ENCODE assay signal across 8 mouse cellular contexts in the genomic region with DNA sequence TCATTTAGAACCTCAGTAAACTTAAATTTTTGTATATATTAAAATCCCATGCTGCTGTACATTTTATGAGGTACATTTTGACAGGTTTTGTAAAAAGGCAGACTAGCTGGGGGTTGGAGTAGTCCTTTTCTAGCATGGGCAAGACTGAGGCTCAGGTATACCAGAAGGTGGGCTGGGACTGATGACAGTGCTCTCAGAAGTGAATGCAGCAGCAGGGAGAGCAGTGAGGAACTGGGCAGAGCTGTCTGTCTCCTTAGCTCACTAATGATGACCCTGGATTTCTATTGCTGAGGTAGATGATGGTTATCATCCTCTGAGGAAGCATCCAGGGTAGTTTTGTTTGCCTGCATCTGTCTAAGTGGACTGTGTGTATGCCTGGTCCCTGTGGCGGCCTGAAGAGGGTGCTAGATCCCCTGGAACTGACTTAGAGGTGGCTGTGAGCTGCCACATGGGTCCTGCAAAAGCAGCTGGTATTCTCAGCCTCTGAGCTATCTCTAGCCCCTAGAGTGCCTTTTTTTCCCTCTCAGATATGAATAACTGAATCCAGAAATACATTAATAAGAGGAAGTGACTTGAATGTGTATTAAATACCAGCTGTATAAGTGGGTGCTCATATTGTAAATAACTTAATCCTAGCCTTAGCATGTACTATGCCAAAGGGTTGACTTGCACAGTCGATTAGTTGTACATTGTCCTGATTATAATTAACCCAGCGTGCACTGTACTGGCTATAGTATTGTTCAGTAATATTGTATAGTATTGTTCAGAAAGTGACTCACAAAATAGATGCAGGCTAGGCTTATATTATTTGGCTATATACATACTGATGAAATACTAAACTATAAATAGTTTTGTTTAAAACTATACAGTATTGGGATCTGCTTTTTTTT. TPM values are rescaled to one million over a fixed set of nuclear protein-coding genes. Genes with fewer than 3 reads are reported as not detected.
DNase-seq lines count a peak whose midpoint lies in the region; ATAC-seq and TF ChIP-seq lines count a peak whose summit lies in the region.

No protein-coding gene starts in this region.

- ATAC-seq in CD4-positive, CD25-positive, alpha-beta regulatory T cell, adult 4 months = peak; percentile 78
- ATAC-seq in hindbrain, embryonic 12.5 days (ENCODE audit: low FRiP score) = peak; percentile 72
- peak; percentile 56; the same call in 1 of the 2 replicates for ATAC-seq in neural tube, embryonic 15.5 days (ENCODE audit: low FRiP score)

- H3K27ac ChIP-seq in bone marrow macrophage, adult 2 months (ENCODE audit: insufficient read depth, low read depth, low read length) = no peak overlapping the region
- no peak overlapping the region for H3K27ac ChIP-seq in hindbrain, embryonic 12.5 days
- H3K27ac ChIP-seq in neural tube, embryonic 15.5 days (replicated peaks) = no peak overlapping the region

- H3K27me3 ChIP-seq in hindbrain, embryonic 12.5 days = no peaks in the 10 kb centered on the region
- H3K27me3 ChIP-seq in neural tube, embryonic 15.5 days (replicated peaks) = no peaks in the 10 kb centered on the region

- WGBS in hindbrain, embryonic 12.5 days = 72% methylated on average over 3 of the region's 3 CpGs
- 73% methylated on average over 3 of the region's 3 CpGs for WGBS in neural tube, embryonic 15.5 days

- H3K9ac ChIP-seq in hindbrain, embryonic 12.5 days = no peak overlapping the region
- no peak overlapping the region for H3K9ac ChIP-seq in neural tube, embryonic 15.5 days (replicated peaks)

- TF ChIP-seq POLR2A in bone marrow macrophage, adult 2 months (IDR thresholded peaks at IDR 0.05; ENCODE audit: borderline replicate concordance, low read depth, low read length) = no peak

- peaks cover 23% of the 10 kb centered on the region for H3K4me1 ChIP-seq in bone marrow macrophage, adult 2 months (ENCODE audit: control insufficient read depth, insufficient read depth, low read length)
- no peaks in the 10 kb centered on the region for H3K4me1 ChIP-seq in hindbrain, embryonic 12.5 days
- H3K4me1 ChIP-seq in neural tube, embryonic 15.5 days = peaks cover 18% of the 10 kb centered on the region

- intact Hi-C loops in gastrocnemius, postnatal 36 days (cut with DNase I) = no loop called here

- peak; percentile 67 for TF ChIP-seq CTCF in bone marrow macrophage, adult 2 months (IDR thresholded peaks at IDR 0.05; ENCODE audit: low read depth, low read length)

- H3K4me2 ChIP-seq in hindbrain, embryonic 12.5 days (replicated peaks) = no peak overlapping the region
- H3K4me2 ChIP-seq in neural tube, embryonic 15.5 days = no peak overlapping the region

- DNase-seq in gastrocnemius, postnatal 10 days = peak; percentile 20
- no peak for DNase-seq in gastrocnemius, postnatal 36 days
- DNase-seq in lung, adult 18-20 months = peak; percentile 33 to 41
- no peak for DNase-seq in urinary bladder, adult 18-20 months (ENCODE audit: low spot score in 2 of 2)

- peaks cover 16% of the 10 kb centered on the region for H3K36me3 ChIP-seq in hindbrain, embryonic 12.5 days
- no peaks in the 10 kb centered on the region; the same call in 1 of the 2 replicates for H3K36me3 ChIP-seq in neural tube, embryonic 15.5 days

- H3K4me3 ChIP-seq in bone marrow macrophage, adult 2 months (ENCODE audit: insufficient read depth, low read length) = no peak overlapping the region
- no peak overlapping the region for H3K4me3 ChIP-seq in hindbrain, embryonic 12.5 days
- no peak overlapping the region for H3K4me3 ChIP-seq in neural tube, embryonic 15.5 days (replicated peaks)

- no peaks in the 10 kb centered on the region for H3K9me3 ChIP-seq in hindbrain, embryonic 12.5 days (replicated peaks)
- H3K9me3 ChIP-seq in neural tube, embryonic 15.5 days (replicated peaks) = no peaks in the 10 kb centered on the region

RNA-seq across cellular contexts. Expression of a gene that starts 10.5 kb away (rescaled TPM):
- total RNA-seq in gastrocnemius, postnatal 10 days (2021) = 10 to 100 TPM; 16.2 to 21.9 TPM
- total RNA-seq in gastrocnemius, postnatal 36 days (2021) = 10 to 100 TPM; 11.4 to 11.7 TPM
- polyA plus RNA-seq in CD4-positive, CD25-positive, alpha-beta regulatory T cell, adult 4 months (2017; shearing (Covaris generic)) = 10 to 100 TPM; 15.3 to 17.6 TPM
- 32.2 and 33.6 TPM in 2 replicates for polyA plus RNA-seq in bone marrow macrophage, adult 2 months (2012; ENCODE audit: insufficient read depth, insufficient read length, missing spikeins)
- 41.6 and 45.4 TPM in 2 replicates for polyA plus RNA-seq in hindbrain, embryonic 12.5 days (2016; fragmentation: Nextera tagmentation; extraction: Ambion mirVana)
- polyA plus RNA-seq in neural tube, embryonic 15.5 days (2015; fragmentation: Nextera tagmentation; extraction: Ambion mirVana) = 14.1 and 19.7 TPM in 2 replicates

Comparison
In these comparisons a context has a peak if more than half of its experiments do, and no peak if none do; other contexts are left out.
1. DNase-seq: peak in gastrocnemius, postnatal 10 days (single experiment) and lung, adult 18-20 months (2 of 2); none in gastrocnemius, postnatal 36 days (0 of 2) and urinary bladder, adult 18-20 months (0 of 2).
2. Peak in every context shown above with its lines, with median percentiles within 50 percentile points of each other: ATAC-seq.